Mouse (Mus musculus) small intestine, adult 2 months (tissue): ENCODE measurements around the gene Lelp1. TPM values are rescaled to one million over a fixed set of nuclear protein-coding genes. Genes with fewer than 3 reads are reported as not detected.

Source experiments
- H3K27ac ChIP-seq: fragments of 200-500 bp; 2 replicates; pipeline ENCODE4 v1.5.1; 2012; ENCODE audit warnings: low read depth, low read length, control low read depth, inconsistent platforms; ENCODE audit not compliant: insufficient read depth
- H3K27me3 ChIP-seq: fragments of 200-500 bp; 2 replicates; pipeline ENCODE4 v1.6.1; 2012; ENCODE audit warnings: mild to moderate bottlenecking, moderate library complexity, low read length, inconsistent platforms; ENCODE audit not compliant: control insufficient read depth, insufficient read depth
- H3K36me3 ChIP-seq: fragments of 200-500 bp; 2 replicates; pipeline ENCODE4 v1.6.1; 2012; ENCODE audit warnings: mild to moderate bottlenecking, low read length, control low read depth, inconsistent platforms; ENCODE audit not compliant: control insufficient read depth, insufficient read depth
- H3K4me1 ChIP-seq: fragments of 200-500 bp; 2 replicates; pipeline ENCODE4 v1.6.1; 2012; ENCODE audit warnings: low read length, inconsistent platforms, mixed read lengths; ENCODE audit not compliant: control insufficient read depth, insufficient read depth, insufficient read length
- H3K4me3 ChIP-seq: fragments of 200-500 bp; 2 replicates; pipeline ENCODE4 v1.5.1; 2012; ENCODE audit warnings: low read depth, mild to moderate bottlenecking, control low read depth, inconsistent platforms, low read length, moderate library complexity
- CTCF ChIP-seq: fragments of 200-500 bp; IDR thresholded peaks from 2 replicates; pipeline ENCODE4 v1.5.1; 2012; ENCODE audit warnings: low read depth, mild to moderate bottlenecking, control low read depth, inconsistent platforms, low read length, moderate library complexity, mixed read lengths; ENCODE audit not compliant: insufficient replicate concordance, insufficient read length; ENCODE audit errors: extremely low read depth
- POLR2A ChIP-seq: fragments of 200-500 bp; IDR thresholded peaks from 2 replicates; pipeline ENCODE4 v1.6.1; 2012; ENCODE audit warnings: low read depth, mild to moderate bottlenecking, control low read depth, inconsistent platforms, low read length, moderate library complexity
- WGBS: fragments of 180-500 bp; shearing (Covaris S2); methylation state at CpG from one replicate; pipeline ENCODE4 v1.1.7; 2018; 5-methylcytosine and 5-hydroxymethylcytosine counted together
- polyA plus RNA-seq: library from polyadenylated mRNA; depleted of rRNA; stranded (reverse); fragments of >200 nt; gene quantifications from 2 replicates; pipeline ENCODE4 v1.2.3, GENCODE M21; 2012; rRNA removed

Lelp1 gene
- polyA plus RNA-seq, 1 experiment, result not detected

DNA sequence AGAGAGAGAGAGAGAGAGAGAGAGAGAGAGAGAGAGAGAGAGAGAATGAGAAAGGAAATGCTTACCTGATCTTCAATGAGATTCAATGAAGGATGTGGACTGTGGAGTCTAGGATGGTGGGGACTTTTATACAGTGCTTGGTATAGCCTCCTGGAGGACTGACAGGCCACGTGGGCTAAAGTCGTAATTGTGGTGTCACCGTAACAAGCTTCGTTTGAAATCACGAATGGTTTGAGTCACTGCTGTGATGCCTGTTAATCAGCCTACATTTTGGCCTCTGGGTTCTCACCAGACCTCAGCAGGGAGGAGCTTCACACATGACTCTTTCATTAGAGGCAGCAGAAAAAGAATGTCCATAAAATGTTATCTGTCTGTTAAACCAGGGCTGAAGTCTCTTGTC is 18.7 kb downstream of the Lelp1 start, which contains the start of gene Prr9:
Gene Prr9 (minus strand): TSS at position 101 of the 400 bp plus-strand sequence.
- H3K27me3 ChIP-seq, result no peaks in the 10 kb centered on the region
- no peak within 1 kb of the TSS for H3K27ac ChIP-seq
- 73% methylated on average over 5 of the region's 5 CpGs for WGBS
- TF ChIP-seq CTCF (no peak), POLR2A (no peak)
- no peaks in the 10 kb centered on the region for H3K36me3 ChIP-seq
- H3K4me3 ChIP-seq, result no peak within 1 kb of the TSS
- H3K4me1 ChIP-seq, result no peaks in the 10 kb centered on the region

DNA sequence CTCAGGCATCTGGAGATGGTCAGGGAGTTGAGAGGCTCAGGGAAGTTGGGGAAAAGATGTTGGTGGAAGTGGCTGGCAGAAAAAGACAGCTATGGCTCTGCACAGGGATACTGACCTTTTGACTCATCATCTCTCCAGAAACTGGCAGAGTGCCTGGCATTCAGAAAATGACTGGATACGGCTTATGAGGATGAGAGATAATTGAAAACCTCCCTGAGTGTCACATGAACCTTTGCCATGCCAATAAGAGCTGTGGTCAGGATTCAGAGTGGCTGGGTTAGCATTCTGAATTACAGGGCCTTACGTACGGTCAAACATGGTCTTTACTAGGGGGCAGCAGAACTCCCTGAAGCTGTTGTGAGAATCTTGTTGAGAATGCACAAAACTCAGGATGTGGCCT is 21.6 kb downstream of the Lelp1 start:
- no peak for TF ChIP-seq POLR2A
- no peak for TF ChIP-seq CTCF
- Histone ChIP-seq H3K27me3 (no peaks in the 10 kb centered on the region), H3K4me3 (no peak overlapping the region), H3K27ac (no peak overlapping the region), H3K4me1 (no peaks in the 10 kb centered on the region), H3K36me3 (no peaks in the 10 kb centered on the region)
- 65% methylated on average over 3 of the region's 3 CpGs for WGBS

DNA sequence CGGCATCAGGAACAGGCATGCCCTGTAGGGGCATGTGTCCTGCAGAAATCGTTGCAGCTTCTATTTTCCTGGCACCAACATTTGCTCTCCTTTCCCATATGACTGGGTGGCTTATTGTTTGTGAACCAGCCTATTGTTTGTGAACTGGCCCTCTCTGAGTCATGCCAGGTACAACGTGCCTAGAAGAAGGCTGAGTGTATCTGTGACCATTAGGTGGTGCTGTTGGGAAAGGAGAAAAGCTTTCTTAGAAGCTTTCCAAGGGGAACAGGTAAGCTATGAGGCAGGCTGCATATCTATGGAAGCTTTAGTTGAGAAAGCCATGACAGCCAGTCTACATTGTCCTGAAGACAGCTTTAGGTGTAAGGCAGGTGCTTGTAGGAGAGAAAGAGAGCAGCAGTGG is 24.6 kb downstream of the Lelp1 start:
- no peaks in the 10 kb centered on the region for H3K4me1 ChIP-seq
- no peak overlapping the region for H3K4me3 ChIP-seq
- TF ChIP-seq CTCF (no peak), POLR2A (no peak)
- WGBS, result 28% methylated on average over 3 of the region's 3 CpGs
- no peak overlapping the region for H3K27ac ChIP-seq
- no peaks in the 10 kb centered on the region for H3K27me3 ChIP-seq
- no peaks in the 10 kb centered on the region for H3K36me3 ChIP-seq

DNA sequence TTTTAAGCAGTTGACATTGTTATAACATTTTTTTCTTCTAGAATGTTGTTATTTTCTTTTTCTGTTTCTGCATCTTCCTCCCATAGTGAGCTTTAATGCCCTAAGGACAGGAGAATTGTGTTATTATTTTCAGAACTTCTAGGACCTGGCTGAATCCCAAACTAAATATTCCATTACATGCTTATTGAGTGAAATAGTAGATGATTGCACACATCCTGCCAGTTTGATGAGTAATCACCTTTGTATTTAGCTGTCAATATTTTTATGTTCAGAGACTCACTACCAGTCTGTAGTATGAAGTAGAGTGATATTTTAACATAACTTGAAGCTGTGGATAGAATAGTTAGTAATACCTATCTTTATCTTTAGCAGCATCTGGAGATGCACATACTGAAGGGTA is 31.0 kb downstream of the Lelp1 start:
- H3K27me3 ChIP-seq, result no peaks in the 10 kb centered on the region
- no peak overlapping the region for H3K27ac ChIP-seq
- H3K36me3 ChIP-seq, result no peaks in the 10 kb centered on the region
- H3K4me3 ChIP-seq, result no peak overlapping the region
- H3K4me1 ChIP-seq, result no peaks in the 10 kb centered on the region
- TF ChIP-seq CTCF (no peak), POLR2A (no peak)

DNA sequence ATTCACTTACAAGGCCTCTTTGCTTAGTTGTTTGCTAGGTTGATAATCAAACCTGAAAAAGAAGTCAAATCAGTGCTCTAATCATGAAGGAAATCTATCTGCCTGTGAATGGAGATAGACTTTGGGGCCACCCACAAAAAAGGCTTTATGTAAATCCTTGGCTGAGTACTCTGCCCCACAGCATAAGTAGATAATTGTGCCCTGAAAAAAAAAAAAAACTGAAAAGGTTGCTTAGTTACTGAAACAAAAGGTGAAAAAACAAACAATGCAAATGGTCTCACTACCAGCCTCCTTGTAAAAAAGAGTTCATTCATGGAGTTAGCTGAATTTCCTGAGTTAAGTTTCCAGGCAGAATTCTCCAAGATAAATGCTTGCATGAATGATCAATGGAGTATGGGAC is 31.8 kb downstream of the Lelp1 start:
- no peak overlapping the region for H3K27ac ChIP-seq
- no peaks in the 10 kb centered on the region for H3K4me1 ChIP-seq
- no peak overlapping the region for H3K4me3 ChIP-seq
- no peaks in the 10 kb centered on the region for H3K36me3 ChIP-seq
- no peak for TF ChIP-seq POLR2A
- no peak for TF ChIP-seq CTCF
- H3K27me3 ChIP-seq, result no peaks in the 10 kb centered on the region

DNA sequence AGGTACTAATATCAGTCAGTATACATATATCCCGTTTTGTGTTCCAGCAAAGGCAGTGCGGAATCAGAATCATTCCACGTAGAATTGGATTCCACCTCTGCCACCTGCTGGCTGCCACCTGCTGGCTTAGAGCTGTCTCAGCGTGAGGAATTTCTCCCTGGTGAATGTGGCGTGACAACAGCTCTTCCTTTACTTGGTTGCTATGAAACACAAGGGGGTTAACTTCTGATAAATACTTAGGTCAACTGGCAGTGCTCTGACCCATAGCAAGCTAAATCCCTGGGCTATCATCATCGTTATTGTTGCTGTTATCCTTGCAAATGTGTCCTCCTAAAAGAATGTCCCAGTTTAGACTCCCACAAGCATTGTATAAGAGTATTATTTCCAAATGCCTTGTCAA is 36.0 kb downstream of the Lelp1 start:
- Histone ChIP-seq H3K27ac (no peak overlapping the region), H3K27me3 (no peaks in the 10 kb centered on the region), H3K4me3 (no peak overlapping the region), H3K36me3 (no peaks in the 10 kb centered on the region), H3K4me1 (no peaks in the 10 kb centered on the region)
- 4% methylated on average over 6 of the region's 6 CpGs for WGBS
- TF ChIP-seq POLR2A, result no peak
- peak; percentile 44; the same call in 1 of the 2 replicates for TF ChIP-seq CTCF

Other genes starting within 250 kb of the Lelp1 start
- gene Pglyrp3, start 128.2 kb downstream of the Lelp1 start, polyA plus RNA-seq, result not detected in 2 replicates
- gene Lor, start 59.6 kb downstream of the Lelp1 start, polyA plus RNA-seq, result 0.11 and 0.63 TPM in 2 replicates
- gene Prr9, start 18.8 kb downstream of the Lelp1 start, polyA plus RNA-seq, result 0.10 TPM in 1 of 2 replicates, not detected in the other
- 62.1 and 77.3 TPM in 2 replicates for gene Sprr2a1, start 73.1 kb upstream of the Lelp1 start, polyA plus RNA-seq
- gene Sprr2a2, start 73.2 kb upstream of the Lelp1 start, polyA plus RNA-seq, result 35,085 and 54,275 TPM in 2 replicates
- 208 and 247 TPM in 2 replicates for gene Sprr2a3, start 142.7 kb upstream of the Lelp1 start, polyA plus RNA-seq
- not detected in 2 replicates for gene Sprr2b, start 173.9 kb upstream of the Lelp1 start, polyA plus RNA-seq
- not detected in 2 replicates for gene Sprr2d, start 196.4 kb upstream of the Lelp1 start, polyA plus RNA-seq
- gene Sprr2e, start 209.4 kb upstream of the Lelp1 start, polyA plus RNA-seq, result not detected in 2 replicates
- not detected in 2 replicates for gene Sprr2f, start 222.4 kb upstream of the Lelp1 start, polyA plus RNA-seq
- gene Sprr2h, start 242.9 kb upstream of the Lelp1 start, polyA plus RNA-seq, result not detected in 2 replicates